Mouse (Mus musculus) CD8-positive naive resting alpha-beta T cell, adult 2 months (primary cell): ENCODE data around the gene Tmed11.
"Not testable (repeated sequence)": the region's sequence is repeated elsewhere in the genome, so short reads cannot be mapped to it uniquely, and the experiment has no call there.

ENCODE experiments used
- DNase-seq, 2 experiments: peaks; one replicate each; pipeline ENCODE4 v3.0.0; 2022; ENCODE audit warnings: low read depth in 2 of 2, low spot score in 2 of 2

Tmed11 gene

GRCm38 (mm10) chr5:108795263-108795662 lies at the start of gene Tmed11:
TSS of gene Tmed11 (minus strand) at chr5:108795363.
- DNase-seq, result not testable (repeated sequence)

GRCm38 (mm10) chr5:108836156-108836555 lies 41.0 kb upstream of the Tmed11 start:
- DNase-seq, result no peak

GRCm38 (mm10) chr5:108823276-108823675 lies 28.1 kb upstream of the Tmed11 start:
- no peak for DNase-seq

- not testable (repeated sequence) for DNase-seq
These were observed 13.6 kb upstream of the Tmed11 start, which contains the start of gene Vmn2r8 for GRCm38 (mm10) chr5:108808750-108809149. TSS of gene Vmn2r8 (minus strand) at chr5:108808850.

- DNase-seq, result no peak
These were observed 8.5 kb upstream of the Tmed11 start for GRCm38 (mm10) chr5:108803646-108804045.

GRCm38 (mm10) chr5:108790385-108790784 lies 4.8 kb downstream of the Tmed11 start:
- DNase-seq, result not testable (repeated sequence)

GRCm38 (mm10) chr5:108774630-108775306 lies 20.4 kb downstream of the Tmed11 start, which contains the start of gene Rnf212:
TSS of gene Rnf212 (minus strand) at chr5:108774982.
- DNase-seq, result no peak

GRCm38 (mm10) chr5:108760002-108760401 lies 35.2 kb downstream of the Tmed11 start:
- no peak for DNase-seq

- DNase-seq, result no peak
These were observed 36.8 kb downstream of the Tmed11 start for GRCm38 (mm10) chr5:108758396-108758795.

- not testable (repeated sequence) for DNase-seq
These were observed 43.9 kb downstream of the Tmed11 start for GRCm38 (mm10) chr5:108751258-108751657.

GRCm38 (mm10) chr5:108750328-108751210 lies 44.6 kb downstream of the Tmed11 start:
- no peak for DNase-seq

- DNase-seq, result no peak
These were observed 50.5 kb downstream of the Tmed11 start for GRCm38 (mm10) chr5:108744629-108745028.

GRCm38 (mm10) chr5:108743856-108744255 lies 51.3 kb downstream of the Tmed11 start:
- DNase-seq, result no peak

GRCm38 (mm10) chr5:108742596-108742995 lies 52.6 kb downstream of the Tmed11 start:
- DNase-seq, result no peak

GRCm38 (mm10) chr5:108741844-108742243 lies 53.3 kb downstream of the Tmed11 start:
- no peak for DNase-seq

- no peak for DNase-seq
These were observed 67.7 kb downstream of the Tmed11 start for GRCm38 (mm10) chr5:108727425-108727824.
